Mouse (Mus musculus) lung, adult 18-20 months (tissue): ENCODE results near the gene Tex2.
A peak's percentile ranks its signal among the peaks of the same experiment; 100 is the strongest.
"Not testable (repeated sequence)": the region's sequence is repeated elsewhere in the genome, so short reads cannot be mapped to it uniquely, and the experiment has no call there.

Experiments
- DNase-seq, 2 experiments: peaks; one replicate each; pipeline ENCODE4 v3.0.0; 2022; ENCODE audit warnings: mixed read lengths in 2 of 2

Tex2 gene

GRCm38 (mm10) chr11:106612961-106613637 lies at the start of gene Tex2:
TSS of gene Tex2 (minus strand) at chr11:106613423.
- peak; percentile 98 for DNase-seq

GRCm38 (mm10) chr11:106662634-106663407 lies 49.6 kb upstream of the Tex2 start:
- no peak for DNase-seq

DNA sequence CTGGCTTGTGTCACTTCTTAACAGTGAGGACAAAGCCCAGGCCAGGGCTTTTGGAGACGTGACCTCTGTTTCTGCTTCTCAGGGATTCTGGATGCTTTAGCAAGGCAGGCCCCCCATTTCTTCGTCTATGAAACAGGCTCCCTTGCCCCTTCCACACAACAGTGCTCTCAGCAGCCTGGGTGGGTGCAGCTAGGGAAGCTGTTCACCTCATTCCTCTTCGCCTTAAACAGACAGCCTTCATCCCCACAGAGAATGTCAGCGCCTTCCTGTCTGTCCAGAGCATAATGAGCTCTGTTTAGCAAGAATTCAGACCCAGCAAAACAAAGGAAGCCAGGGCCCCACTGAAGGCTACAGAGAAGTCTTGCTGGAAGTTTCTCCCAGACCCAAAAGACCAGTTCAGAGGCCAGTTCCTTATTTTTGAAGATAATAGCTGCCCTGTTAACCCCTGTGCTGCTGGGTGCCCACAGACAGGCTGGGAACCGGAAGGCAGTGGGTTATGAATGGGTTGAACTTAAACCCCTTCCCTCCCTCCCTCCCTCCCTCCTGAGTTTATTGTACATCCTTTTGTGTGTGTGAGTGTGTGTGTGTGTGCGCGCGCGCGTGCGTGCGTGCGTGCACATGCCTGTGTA lies 47.3 kb upstream of the Tex2 start:
- DNase-seq, result peak; percentile 50 to 58

DNA sequence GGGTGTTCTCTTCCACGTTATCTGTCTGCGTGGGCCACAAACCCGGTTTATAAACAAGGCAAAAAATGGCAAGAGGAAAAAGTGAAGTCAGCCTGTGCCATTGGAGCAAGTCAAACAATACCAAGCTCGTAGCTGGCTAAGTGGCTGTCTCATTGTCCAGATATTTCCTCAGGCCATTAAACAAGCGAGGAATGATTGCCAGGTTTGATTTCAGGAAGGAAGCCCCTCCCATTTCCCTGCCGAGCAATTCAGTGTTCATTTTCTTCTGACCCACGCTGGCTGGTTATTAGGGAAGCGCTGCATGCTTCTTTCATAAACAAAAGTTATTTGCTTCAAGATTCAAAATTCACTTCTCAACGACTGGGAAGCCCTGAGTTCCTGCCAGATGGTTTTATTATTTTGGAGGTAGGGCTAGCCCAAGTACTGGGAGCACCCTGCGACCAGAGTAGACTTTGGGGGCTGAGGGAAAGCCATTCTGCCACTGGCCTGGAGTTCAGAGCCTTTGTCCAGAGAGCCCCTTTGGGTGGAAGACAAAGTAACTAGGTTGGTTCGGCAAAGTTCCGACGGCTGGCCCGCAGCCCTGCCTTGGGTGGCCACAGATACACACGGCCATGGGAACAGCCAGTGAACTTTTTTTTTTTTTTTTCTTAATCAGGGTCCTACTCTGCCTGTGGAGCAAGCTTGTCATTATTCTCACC lies 46.5 kb upstream of the Tex2 start:
- peak; percentile 81 to 89 for DNase-seq

- DNase-seq, result peak; percentile 87 to 91
Measured at GRCm38 (mm10) chr11:106658051-106658880, 45.0 kb upstream of the Tex2 start.

DNA sequence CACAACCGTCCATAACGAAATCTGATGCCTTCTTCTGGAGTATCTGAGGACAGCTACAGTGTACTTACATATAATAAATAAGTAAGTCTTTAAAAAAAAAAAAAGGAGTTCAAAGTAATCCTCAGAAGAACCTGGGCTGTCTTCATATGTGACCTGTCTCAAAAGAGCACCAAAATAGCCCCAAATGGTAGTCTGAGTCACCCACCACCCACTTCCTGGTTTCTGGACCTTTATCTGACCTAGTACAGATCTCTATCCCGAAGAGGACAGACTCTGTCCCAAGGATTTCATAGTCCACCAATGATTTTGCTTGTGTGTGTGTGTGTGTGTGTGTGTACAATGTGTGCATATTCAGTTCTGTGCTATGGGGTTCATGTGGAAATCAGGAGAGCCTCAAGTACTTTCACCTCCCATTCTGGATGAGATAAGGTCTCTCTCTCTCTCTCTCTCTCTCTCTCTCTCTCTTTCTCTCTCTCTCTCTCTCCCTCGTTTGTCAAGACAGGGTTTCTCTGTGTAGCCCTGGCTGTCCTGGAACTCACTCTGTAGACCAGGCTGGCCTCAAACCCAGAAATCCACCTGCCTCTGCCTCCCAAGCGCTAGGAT lies 43.8 kb upstream of the Tex2 start:
- not testable (repeated sequence) for DNase-seq

DNA sequence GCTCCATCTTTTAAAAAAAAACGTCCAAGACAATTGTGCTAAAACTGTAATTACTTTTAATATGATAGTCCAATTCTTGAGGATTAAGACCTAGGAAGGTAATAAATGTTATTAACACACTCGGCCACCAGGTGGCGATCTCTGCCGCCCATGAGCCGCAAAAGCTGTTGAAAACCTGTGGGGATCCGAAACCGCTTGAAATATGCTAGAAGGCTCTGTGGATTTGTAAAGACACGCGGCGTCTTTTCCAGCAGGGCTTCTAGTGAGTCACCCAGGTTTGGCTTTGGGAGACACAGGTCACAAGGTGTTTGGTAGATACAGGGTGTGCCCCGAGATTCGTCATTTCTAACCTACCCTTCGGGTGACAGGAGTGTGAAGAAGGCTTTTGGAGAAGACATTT lies 35.1 kb upstream of the Tex2 start:
- peak; percentile 75 to 79 for DNase-seq

- DNase-seq, result no peak
Measured at GRCm38 (mm10) chr11:106642966-106643637, 29.9 kb upstream of the Tex2 start.

- DNase-seq, result no peak
Measured at GRCm38 (mm10) chr11:106641580-106641979, 28.4 kb upstream of the Tex2 start.

GRCm38 (mm10) chr11:106640059-106640458 lies 26.8 kb upstream of the Tex2 start:
- DNase-seq, result no peak

DNA sequence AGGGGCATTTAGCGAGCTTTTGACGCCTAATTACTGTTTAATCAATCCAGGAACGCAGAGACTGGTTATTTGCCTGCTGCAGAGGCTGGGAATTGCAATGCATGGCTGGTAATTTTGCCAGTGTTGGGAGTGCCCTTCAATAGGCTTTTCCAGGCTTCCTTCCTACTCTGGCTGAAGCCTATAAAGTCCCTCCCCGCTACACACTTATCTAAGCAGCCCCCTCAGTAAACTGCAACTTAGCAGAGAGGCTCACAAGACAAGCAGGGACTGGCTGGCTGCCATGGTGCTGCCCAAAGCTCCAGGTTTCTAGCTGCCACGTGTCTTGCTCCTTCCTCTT lies 26.1 kb upstream of the Tex2 start:
- DNase-seq, result no peak

GRCm38 (mm10) chr11:106638551-106639355 lies 25.5 kb upstream of the Tex2 start:
- DNase-seq, result no peak

DNA sequence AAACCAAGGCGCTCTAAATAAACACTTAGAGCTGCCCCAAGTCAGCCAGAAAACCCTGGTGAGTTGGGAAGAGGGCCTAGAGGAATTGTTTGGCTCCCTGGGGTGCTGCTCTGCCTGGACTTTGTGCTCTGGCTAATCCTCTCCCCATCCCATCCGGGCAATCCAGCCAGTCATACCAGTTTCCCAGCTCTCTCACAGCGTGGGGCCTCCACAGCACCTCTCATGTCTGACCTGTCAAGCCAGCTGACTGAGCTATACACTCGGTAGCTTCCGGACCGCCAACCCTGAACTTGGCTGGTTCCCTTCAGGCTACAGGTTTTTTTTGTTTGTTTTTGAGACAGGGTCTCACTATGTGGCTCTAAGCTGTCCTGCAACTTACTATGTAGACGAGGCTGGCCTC lies 24.5 kb upstream of the Tex2 start:
- DNase-seq, result peak in 1 of 2 experiments; percentile 29

GRCm38 (mm10) chr11:106635946-106636345 lies 22.7 kb upstream of the Tex2 start:
- DNase-seq, result no peak

DNA sequence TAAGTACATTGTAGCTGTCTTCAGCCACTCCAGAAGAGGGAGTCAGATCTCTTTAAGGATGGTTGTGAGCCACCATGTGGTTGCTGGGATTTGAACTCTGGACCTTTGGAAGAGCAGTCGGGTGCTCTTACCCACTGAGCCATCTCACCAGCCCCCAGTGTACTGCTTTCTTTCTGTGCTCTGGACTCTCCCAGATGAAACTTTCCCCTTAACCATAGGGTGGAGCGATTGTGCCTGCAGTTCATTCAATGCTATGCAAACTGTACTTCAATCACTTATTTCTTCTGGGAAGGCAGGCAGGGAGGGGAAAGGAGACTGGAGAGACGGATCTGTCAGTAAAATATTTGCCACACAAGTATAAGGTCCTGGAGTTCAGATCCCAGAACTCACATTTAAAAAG lies 21.0 kb upstream of the Tex2 start:
- not testable (repeated sequence) for DNase-seq

DNA sequence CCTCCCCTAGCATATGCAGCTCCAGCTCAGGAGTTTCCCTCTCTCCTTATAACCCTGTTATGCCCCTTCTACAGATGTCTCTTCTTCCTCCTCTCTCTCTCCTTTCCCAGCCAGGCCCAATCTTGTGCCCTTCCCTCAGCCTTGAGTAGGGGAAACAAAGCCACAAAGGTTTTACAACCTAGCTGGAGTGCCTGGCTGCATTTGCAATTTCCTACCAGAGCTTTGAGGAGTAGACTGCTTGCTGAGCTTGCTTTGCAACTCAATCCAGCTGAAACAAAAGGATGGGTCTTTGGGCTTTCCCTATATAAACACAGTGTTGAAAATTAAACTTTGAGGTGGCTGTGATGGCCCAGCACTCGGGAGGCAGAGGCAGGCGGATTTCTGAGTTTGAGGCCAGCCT lies 20.2 kb upstream of the Tex2 start:
- no peak for DNase-seq

DNA sequence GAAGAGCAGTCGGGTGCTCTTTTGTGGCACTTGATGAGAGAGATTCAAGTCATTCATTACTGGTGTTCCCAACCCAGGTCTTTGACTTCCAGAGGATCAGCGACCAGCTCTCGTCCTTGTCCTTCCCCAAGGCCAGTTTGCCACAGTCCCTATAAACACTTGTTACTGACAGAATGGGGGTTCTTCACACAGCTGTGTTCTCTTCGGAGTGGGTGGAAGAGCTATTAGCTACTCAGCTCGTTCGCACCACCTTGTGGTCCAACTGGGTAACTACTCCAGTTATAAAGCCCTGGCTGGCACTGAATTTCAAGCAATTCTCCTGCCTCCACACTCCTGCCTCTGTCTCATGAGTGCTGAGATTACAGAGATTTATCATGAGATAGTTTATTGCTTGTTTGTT lies 14.5 kb upstream of the Tex2 start:
- peak; percentile 65 to 71 for DNase-seq

- DNase-seq, result no peak
Measured at GRCm38 (mm10) chr11:106625577-106625976, 12.4 kb upstream of the Tex2 start.

GRCm38 (mm10) chr11:106623629-106624028 lies 10.4 kb upstream of the Tex2 start:
- peak; percentile 37 to 51 for DNase-seq

DNA sequence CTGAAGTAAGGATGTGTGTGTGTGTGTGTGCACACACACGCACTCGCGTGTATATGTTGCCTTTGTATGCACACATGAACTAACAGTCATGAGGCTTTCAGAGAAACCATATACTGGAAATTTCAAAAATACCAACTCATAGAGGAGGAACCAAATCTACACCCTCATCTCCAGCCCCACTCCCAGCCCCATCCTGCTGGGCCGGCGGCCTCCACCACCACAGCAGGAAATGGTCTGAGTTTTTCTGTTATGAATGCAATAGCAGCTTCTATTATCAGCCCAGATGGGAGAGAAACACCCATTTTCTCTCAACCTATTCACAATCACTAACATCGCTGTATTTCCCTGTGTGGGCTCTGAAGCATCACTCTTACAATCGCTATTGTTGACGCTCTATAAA lies 8.8 kb upstream of the Tex2 start:
- no peak for DNase-seq
